Comparison of ENCODE assay signal across 21 mouse cellular contexts in the genomic region with DNA sequence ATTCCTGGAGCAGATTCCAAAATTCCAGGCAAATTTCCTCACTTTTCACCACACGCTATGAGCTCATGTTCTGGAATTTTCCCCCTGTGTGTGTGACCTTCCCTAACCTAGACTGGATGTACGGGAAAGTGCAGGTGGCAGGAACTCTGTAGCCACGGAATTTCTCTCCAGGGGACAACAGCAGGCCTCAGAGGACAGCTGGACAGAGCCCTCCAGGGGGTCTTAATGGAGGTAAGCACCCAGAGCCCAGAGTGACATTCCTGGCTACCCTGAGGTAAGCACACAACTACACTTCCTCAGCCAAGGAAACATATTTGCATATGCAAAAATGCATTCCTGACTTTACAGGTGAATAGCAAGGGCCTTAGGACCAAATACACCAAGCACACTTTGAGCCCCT.
DNase-seq lines count a peak whose midpoint lies in the region; ATAC-seq and TF ChIP-seq lines count a peak whose summit lies in the region.
"Had no signal": no experiment of that assay in that cellular context is flagged by ENCODE, and none has a peak within 500 bp of the region (broad histone marks: within the 10 kb centered on the region; RNA-seq: fewer than 3 reads in every experiment).

No protein-coding gene starts in this region.

- 0 out of 2 replicates have a peak overlapping the region, but pooled peaks have one; percentile 92 for H3K27ac ChIP-seq in heart, embryonic 12.5 days (ENCODE audit: poor library complexity, severe bottlenecking)
- no peak overlapping the region for H3K27ac ChIP-seq in heart, embryonic 11.5 days (ENCODE audit: low read depth, low read length)
- H3K27ac ChIP-seq in kidney, postnatal 0 days, result 0 out of 2 replicates have a peak overlapping the region, but pooled peaks have one; percentile 5
- H3K27ac ChIP-seq in kidney, embryonic 15.5 days, result no peak overlapping the region
- peak overlapping the region; percentile 24; the same call in 1 of the 2 replicates for H3K27ac ChIP-seq in embryonic facial prominence, embryonic 10.5 days (replicated peaks)
- H3K27ac ChIP-seq: forebrain, embryonic 15.5 days; neural tube, embryonic 15.5 days had no signal

- peaks cover 61% of the 10 kb centered on the region for H3K4me1 ChIP-seq in heart, embryonic 12.5 days (replicated peaks)
- peaks cover 40% of the 10 kb centered on the region for H3K4me1 ChIP-seq in heart, embryonic 11.5 days (ENCODE audit: control insufficient read depth, insufficient read depth, low read length)
- no peaks in the 10 kb centered on the region; the same call in 1 of the 2 replicates for H3K4me1 ChIP-seq in kidney, postnatal 0 days (replicated peaks; ENCODE audit: insufficient read depth, low read length)
- peaks cover 26% of the 10 kb centered on the region for H3K4me1 ChIP-seq in kidney, embryonic 15.5 days
- peaks cover 79% of the 10 kb centered on the region for H3K4me1 ChIP-seq in embryonic facial prominence, embryonic 10.5 days

- 46% methylated on average over 3 of the region's 3 CpGs for WGBS in heart, embryonic 12.5 days
- WGBS in heart, embryonic 11.5 days (ENCODE audit: insufficient replicate concordance), result 40% methylated on average over 3 of the region's 3 CpGs
- WGBS in kidney, postnatal 0 days, result 61% methylated on average over 3 of the region's 3 CpGs
- 59% methylated on average over 3 of the region's 3 CpGs for whole genome bisulfite sequencing in kidney, embryonic 15.5 days
- WGBS in embryonic facial prominence, embryonic 10.5 days, result 35% methylated on average over 3 of the region's 3 CpGs

- no peak for ATAC-seq in heart, embryonic 12.5 days (ENCODE audit: insufficient number of reproducible peaks, low FRiP score)
- ATAC-seq in heart, embryonic 11.5 days (replicated peaks; ENCODE audit: insufficient number of reproducible peaks, low FRiP score, low TSS enrichment), result no peak
- ATAC-seq in kidney, postnatal 0 days (replicated peaks; ENCODE audit: low FRiP score, low read depth), result no peak; the same call in 1 of the 2 replicates
- no peak for ATAC-seq in kidney, embryonic 15.5 days (replicated peaks; ENCODE audit: low FRiP score)
- ATAC-seq: CD4-positive, CD25-positive, alpha-beta regulatory T cell, adult 4 months; forebrain, embryonic 15.5 days; midbrain, embryonic 16.5 days had no signal

- no peak for DNase-seq in kidney, postnatal 0 days (ENCODE audit: low spot score)
- DNase-seq in NIH3T3 (ENCODE audit: low read depth), result peak; percentile 72
- DNase-seq in embryonic facial prominence, embryonic 10.5 days (ENCODE audit: low spot score), result no peak
- no peak for DNase-seq in cerebellum, adult 9-10 months
- DNase-seq in thymus, postnatal 0 days (ENCODE audit: low spot score), result no peak
- DNase-seq: adrenal gland, postnatal 36 days; cerebellum, adult 2 months; lung, adult 18-20 months; lung, postnatal 14 days; thymus, adult 18-20 months had no signal

- no peak overlapping the region for H3K9ac ChIP-seq in heart, embryonic 12.5 days
- H3K9ac ChIP-seq in heart, embryonic 11.5 days (ENCODE audit: low read depth, low read length), result no peak overlapping the region
- H3K9ac ChIP-seq in kidney, postnatal 0 days (ENCODE audit: low read depth, low read length), result no peak overlapping the region
- no peak overlapping the region for H3K9ac ChIP-seq in kidney, embryonic 15.5 days
- H3K9ac ChIP-seq: forebrain, embryonic 15.5 days; neural tube, embryonic 15.5 days; stomach, embryonic 15.5 days had no signal

- H3K4me2 ChIP-seq in heart, embryonic 12.5 days, result no peak overlapping the region
- H3K4me2 ChIP-seq in heart, embryonic 11.5 days, result no peak overlapping the region
- no peak overlapping the region for H3K4me2 ChIP-seq in kidney, postnatal 0 days (ENCODE audit: low read length)
- H3K4me2 ChIP-seq in kidney, embryonic 15.5 days, result no peak overlapping the region
- H3K4me2 ChIP-seq: forebrain, embryonic 15.5 days; liver, embryonic 11.5 days; neural tube, embryonic 15.5 days; stomach, embryonic 15.5 days had no signal

- H3K9me3 ChIP-seq in heart, embryonic 12.5 days (replicated peaks), result no peaks in the 10 kb centered on the region
- no peaks in the 10 kb centered on the region for H3K9me3 ChIP-seq in heart, embryonic 11.5 days (replicated peaks; ENCODE audit: control insufficient read depth, low read length)
- no peaks in the 10 kb centered on the region for H3K9me3 ChIP-seq in kidney, postnatal 0 days (replicated peaks; ENCODE audit: low read length)
- no peaks in the 10 kb centered on the region for H3K9me3 ChIP-seq in kidney, embryonic 15.5 days (replicated peaks)
- H3K9me3 ChIP-seq in embryonic facial prominence, embryonic 10.5 days, result no peaks in the 10 kb centered on the region
- H3K9me3 ChIP-seq: forebrain, embryonic 15.5 days; hindbrain, embryonic 10.5 days; megakaryocyte, embryonic 14.5 days; neural tube, embryonic 15.5 days; stomach, embryonic 15.5 days had no signal

- H3K36me3 ChIP-seq in heart, embryonic 12.5 days, result no peaks in the 10 kb centered on the region
- H3K36me3 ChIP-seq in heart, embryonic 11.5 days (ENCODE audit: control insufficient read depth, insufficient read depth, low read length), result no peaks in the 10 kb centered on the region
- no peaks in the 10 kb centered on the region for H3K36me3 ChIP-seq in kidney, postnatal 0 days (ENCODE audit: insufficient read depth, low read length)
- no peaks in the 10 kb centered on the region for H3K36me3 ChIP-seq in kidney, embryonic 15.5 days
- H3K36me3 ChIP-seq in embryonic facial prominence, embryonic 10.5 days (replicated peaks), result no peaks in the 10 kb centered on the region
- H3K36me3 ChIP-seq: forebrain, embryonic 15.5 days; hindbrain, embryonic 10.5 days; neural tube, embryonic 15.5 days; stomach, embryonic 15.5 days had no signal

- H3K4me3 ChIP-seq in heart, embryonic 12.5 days, result no peak overlapping the region
- no peak overlapping the region for H3K4me3 ChIP-seq in heart, embryonic 11.5 days (ENCODE audit: low read depth, low read length)
- no peak overlapping the region for H3K4me3 ChIP-seq in kidney, postnatal 0 days (replicated peaks; ENCODE audit: low read depth, low read length)
- H3K4me3 ChIP-seq in kidney, embryonic 15.5 days (replicated peaks), result no peak overlapping the region
- no peak overlapping the region for H3K4me3 ChIP-seq in embryonic facial prominence, embryonic 10.5 days
- H3K4me3 ChIP-seq: forebrain, embryonic 15.5 days; hindbrain, embryonic 10.5 days; megakaryocyte, embryonic 14.5 days; neural tube, embryonic 15.5 days; stomach, embryonic 15.5 days had no signal

- TF ChIP-seq CTCF in kidney, postnatal 0 days (IDR thresholded peaks at IDR 0.05; ENCODE audit: low read depth), result no peak

- H3K27me3 ChIP-seq in heart, embryonic 12.5 days (replicated peaks), result no peaks in the 10 kb centered on the region
- no peaks in the 10 kb centered on the region for H3K27me3 ChIP-seq in heart, embryonic 11.5 days (ENCODE audit: control insufficient read depth, insufficient read depth, low read length)
- H3K27me3 ChIP-seq in kidney, postnatal 0 days (ENCODE audit: insufficient read depth, low read length), result no peaks in the 10 kb centered on the region
- no peaks in the 10 kb centered on the region for H3K27me3 ChIP-seq in kidney, embryonic 15.5 days
- H3K27me3 ChIP-seq in embryonic facial prominence, embryonic 10.5 days (replicated peaks; ENCODE audit: low read depth, poor library complexity, severe bottlenecking), result no peaks in the 10 kb centered on the region
- H3K27me3 ChIP-seq: forebrain, embryonic 15.5 days; neural tube, embryonic 15.5 days; stomach, embryonic 15.5 days had no signal

Comparison
In these comparisons a context has a peak if more than half of its experiments do, and no peak if none do; other contexts are left out.
1. H3K27ac ChIP-seq: peak in heart, embryonic 12.5 days (single experiment), kidney, postnatal 0 days (single experiment) and embryonic facial prominence, embryonic 10.5 days (single experiment); none in heart, embryonic 11.5 days (single experiment) and kidney, embryonic 15.5 days (single experiment).